Mouse (Mus musculus): Measurements from ENCODE around the gene Cdk12. TPM values are rescaled to one million over a fixed set of nuclear protein-coding genes. Genes with fewer than 3 reads are reported as not detected.
"Not testable (repeated sequence)": the region's sequence is repeated elsewhere in the genome, so short reads cannot be mapped to it uniquely, and the experiment has no call there.

The Cdk12 gene
- polyA plus RNA-seq (2015; fragmentation: Nextera tagmentation; extraction: Ambion mirVana), result 6.1 and 6.4 TPM in 2 replicates

DNA sequence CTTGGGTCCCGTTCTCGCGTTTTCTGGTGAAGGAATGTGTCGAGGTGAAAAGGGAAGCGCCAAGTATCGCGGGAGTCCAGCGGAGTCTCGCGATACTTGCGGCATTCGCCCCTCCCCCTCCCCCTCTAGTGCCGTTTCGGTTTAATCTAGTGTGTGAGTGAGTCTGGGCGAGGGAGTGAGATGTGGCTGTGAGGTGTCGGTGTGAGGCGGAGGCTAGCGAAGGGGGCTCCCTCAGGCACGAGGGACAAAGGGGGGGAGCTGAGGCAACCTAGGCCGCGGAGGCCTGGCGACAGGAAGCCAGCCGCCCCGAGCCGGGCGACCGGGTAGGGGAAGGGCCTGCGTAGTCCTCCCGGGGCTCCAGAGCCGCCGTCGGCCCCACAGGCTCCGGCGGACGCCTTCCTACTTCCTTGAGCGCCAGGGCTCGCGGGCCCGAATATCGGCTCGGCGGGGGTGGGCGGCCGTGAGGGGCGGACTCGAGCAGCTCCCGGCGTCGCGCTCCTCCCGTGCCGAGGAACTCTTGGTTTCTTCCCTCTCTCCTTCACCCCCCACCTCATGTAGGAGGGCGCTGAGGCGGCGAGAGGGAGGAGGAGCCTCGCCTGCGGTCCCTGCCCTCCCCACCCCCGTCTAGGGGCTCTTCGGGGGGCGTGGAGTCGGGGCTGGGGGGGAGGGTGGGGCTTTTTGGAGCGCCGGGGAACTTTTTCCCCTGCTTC lies at the start of gene Cdk12:
TSS of gene Cdk12 (plus strand) at position 419 of the 710 bp plus-strand sequence.
- 1% methylated on average over 45 of the region's 63 CpGs for WGBS
- H3K4me1 ChIP-seq (replicated peaks; ENCODE audit: insufficient read depth, low read length), result 0 out of 2 replicates have a peak, but pooled peaks cover 3% of the 10 kb centered on the region
- DNase-seq (ENCODE audit: low spot score), result peak; percentile 99
- H3K4me2 ChIP-seq (ENCODE audit: low read length), result peak within 1 kb of the TSS; percentile 91
- H3K36me3 ChIP-seq (ENCODE audit: insufficient read depth, low read length), result no peaks in the 10 kb centered on the region
- peak within 1 kb of the TSS; percentile 100 for H3K9ac ChIP-seq (ENCODE audit: low read depth, low read length)
- no peak for TF ChIP-seq CTCF (IDR thresholded peaks at IDR 0.05; ENCODE audit: low read depth)
- peak within 1 kb of the TSS; percentile 82 for H3K4me3 ChIP-seq (replicated peaks; ENCODE audit: low read depth, low read length)
- H3K27ac ChIP-seq, result peak within 1 kb of the TSS; percentile 100
- H3K9me3 ChIP-seq (replicated peaks; ENCODE audit: low read length), result no peaks in the 10 kb centered on the region
- peak; percentile 91 for ATAC-seq (replicated peaks; ENCODE audit: low FRiP score, low read depth)
- H3K27me3 ChIP-seq (ENCODE audit: insufficient read depth, low read length), result no peaks in the 10 kb centered on the region

DNA sequence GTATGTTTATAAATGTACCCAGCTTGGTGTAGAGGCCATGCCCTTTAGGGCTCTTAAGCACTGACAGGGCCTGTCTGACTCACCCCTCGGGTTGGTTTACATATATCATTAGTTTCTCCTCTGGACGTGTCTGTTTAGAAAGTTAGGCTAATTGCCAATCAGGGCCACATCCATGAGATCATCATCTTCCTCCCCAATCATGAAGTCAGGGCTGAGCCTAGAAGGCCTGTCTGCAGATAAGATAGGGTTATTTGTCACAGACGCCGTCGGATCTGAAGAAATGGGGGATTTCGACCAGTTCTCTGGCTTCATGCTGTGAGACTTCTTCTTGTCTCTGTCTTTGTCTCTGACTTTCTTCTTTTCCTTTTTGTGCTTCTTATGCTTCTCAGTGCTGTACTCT lies 47.8 kb upstream of the Cdk12 start:
- no peak for DNase-seq (ENCODE audit: low spot score)
- ATAC-seq (replicated peaks; ENCODE audit: low FRiP score, low read depth), result no peak
- 77% methylated on average over 6 of the region's 6 CpGs for WGBS
- H3K4me2 ChIP-seq (ENCODE audit: low read length), result no peak overlapping the region
- no peaks in the 10 kb centered on the region for H3K27me3 ChIP-seq (ENCODE audit: insufficient read depth, low read length)
- TF ChIP-seq CTCF (IDR thresholded peaks at IDR 0.05; ENCODE audit: low read depth), result no peak
- no peak overlapping the region for H3K27ac ChIP-seq
- H3K36me3 ChIP-seq (ENCODE audit: insufficient read depth, low read length), result peaks cover 42% of the 10 kb centered on the region
- no peaks in the 10 kb centered on the region for H3K4me1 ChIP-seq (replicated peaks; ENCODE audit: insufficient read depth, low read length)
- no peak overlapping the region for H3K9ac ChIP-seq (ENCODE audit: low read depth, low read length)
- H3K4me3 ChIP-seq (replicated peaks; ENCODE audit: low read depth, low read length), result no peak overlapping the region
- H3K9me3 ChIP-seq (replicated peaks; ENCODE audit: low read length), result no peaks in the 10 kb centered on the region

DNA sequence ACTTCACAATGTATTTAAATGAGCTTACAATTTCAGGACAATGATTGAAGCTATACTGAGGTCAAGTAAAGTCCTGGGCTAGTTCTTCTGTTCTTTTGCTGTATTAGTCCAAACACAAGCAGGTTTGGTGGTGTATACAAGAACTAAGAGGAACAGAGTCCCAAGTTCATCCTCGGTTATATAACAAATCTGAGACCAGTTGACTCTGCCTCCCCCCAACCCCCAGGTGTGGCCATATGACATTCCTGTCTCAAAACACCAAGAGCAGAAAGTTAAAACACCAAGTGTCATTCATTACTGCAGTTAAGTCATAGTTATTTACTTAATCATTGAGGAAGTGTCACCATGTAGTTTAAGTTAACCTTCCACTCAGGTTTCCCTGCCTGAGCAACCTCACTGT lies 34.5 kb upstream of the Cdk12 start:
- no peaks in the 10 kb centered on the region for H3K9me3 ChIP-seq (replicated peaks; ENCODE audit: low read length)
- ATAC-seq (replicated peaks; ENCODE audit: low FRiP score, low read depth), result no peak
- no peak overlapping the region for H3K4me3 ChIP-seq (replicated peaks; ENCODE audit: low read depth, low read length)
- no peak overlapping the region for H3K4me2 ChIP-seq (ENCODE audit: low read length)
- H3K27me3 ChIP-seq (ENCODE audit: insufficient read depth, low read length), result no peaks in the 10 kb centered on the region
- H3K27ac ChIP-seq, result no peak overlapping the region
- no peaks in the 10 kb centered on the region for H3K4me1 ChIP-seq (replicated peaks; ENCODE audit: insufficient read depth, low read length)
- 76% methylated on average over 1 of the region's 1 CpGs for WGBS
- no peak for DNase-seq (ENCODE audit: low spot score)
- H3K9ac ChIP-seq (ENCODE audit: low read depth, low read length), result no peak overlapping the region
- TF ChIP-seq CTCF (IDR thresholded peaks at IDR 0.05; ENCODE audit: low read depth), result no peak
- H3K36me3 ChIP-seq (ENCODE audit: insufficient read depth, low read length), result peaks cover 53% of the 10 kb centered on the region

DNA sequence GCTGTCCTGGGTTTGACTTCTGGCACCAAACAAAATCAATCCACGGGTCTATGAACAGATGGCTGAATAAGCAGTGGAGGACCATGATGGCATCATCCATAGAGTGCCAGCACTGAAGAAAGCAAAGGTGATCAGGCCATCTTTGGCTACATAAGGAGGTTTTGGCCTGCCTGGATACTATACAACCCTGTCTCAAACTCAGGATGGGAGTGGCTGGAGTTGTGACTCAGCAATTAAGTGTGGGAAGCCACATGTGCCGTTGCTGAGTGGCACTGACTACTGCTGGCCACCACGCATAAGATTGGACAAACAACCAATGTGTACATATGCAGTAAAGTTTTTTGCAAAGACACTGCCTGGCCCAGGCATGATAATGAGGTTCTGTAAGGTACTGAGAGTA lies 20.7 kb upstream of the Cdk12 start:
- H3K4me3 ChIP-seq (replicated peaks; ENCODE audit: low read depth, low read length); H3K4me2 ChIP-seq (ENCODE audit: low read length); DNase-seq (ENCODE audit: low spot score); H3K9ac ChIP-seq (ENCODE audit: low read depth, low read length); ATAC-seq (replicated peaks; ENCODE audit: low FRiP score, low read depth); H3K27me3 ChIP-seq (ENCODE audit: insufficient read depth, low read length); H3K27ac ChIP-seq; H3K9me3 ChIP-seq (replicated peaks; ENCODE audit: low read length); H3K4me1 ChIP-seq (replicated peaks; ENCODE audit: insufficient read depth, low read length): not testable (repeated sequence)
- peaks cover 41% of the 10 kb centered on the region for H3K36me3 ChIP-seq (ENCODE audit: insufficient read depth, low read length)
- 88% methylated on average over 3 of the region's 3 CpGs for WGBS

DNA sequence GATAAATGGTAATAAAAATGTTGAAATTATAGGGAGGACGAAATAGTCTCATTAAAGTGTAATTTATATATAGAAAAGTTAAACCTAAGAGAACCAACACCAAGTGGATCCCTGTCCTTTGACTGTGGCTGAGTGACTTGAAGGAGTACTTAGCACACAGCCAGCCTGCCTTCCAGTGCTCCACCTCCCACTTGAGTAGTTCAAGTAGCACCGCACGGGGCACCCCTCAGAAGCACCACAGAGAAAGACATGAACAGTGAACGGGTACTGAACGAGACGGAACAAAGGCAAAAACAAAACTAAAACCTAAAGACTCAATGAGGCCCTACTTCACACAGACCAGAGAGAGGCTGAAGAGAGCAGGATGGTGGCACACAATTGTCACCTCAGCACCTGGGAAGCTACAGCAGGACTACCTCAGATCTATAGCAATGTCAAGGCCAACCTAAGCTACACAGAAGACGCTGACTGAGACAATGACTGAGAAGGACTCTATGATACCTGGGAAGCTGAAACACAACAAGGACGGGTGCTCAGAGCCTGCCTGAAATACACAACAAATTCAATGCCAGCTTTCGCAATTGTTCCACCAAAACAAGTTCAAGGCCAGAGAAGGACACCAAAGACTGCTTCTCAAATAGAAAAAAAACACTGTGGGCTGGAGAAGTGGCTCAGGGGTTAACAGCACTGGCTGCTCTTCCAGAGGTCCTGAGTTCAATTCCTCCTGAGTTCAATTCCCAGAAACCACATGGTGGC lies 15.0 kb upstream of the Cdk12 start:
- Histone ChIP-seq H3K4me1 (replicated peaks; ENCODE audit: insufficient read depth, low read length) (0 out of 2 replicates have a peak, but pooled peaks cover 7% of the 10 kb centered on the region), H3K9me3 (replicated peaks; ENCODE audit: low read length) (no peaks in the 10 kb centered on the region), H3K27me3 (ENCODE audit: insufficient read depth, low read length) (no peaks in the 10 kb centered on the region), H3K4me2 (ENCODE audit: low read length) (no peak overlapping the region), H3K36me3 (ENCODE audit: insufficient read depth, low read length) (peaks cover 31% of the 10 kb centered on the region), H3K27ac (no peak overlapping the region), H3K4me3 (replicated peaks; ENCODE audit: low read depth, low read length) (no peak overlapping the region), H3K9ac (ENCODE audit: low read depth, low read length) (no peak overlapping the region)
- DNase-seq (ENCODE audit: low spot score) (no peak), ATAC-seq (replicated peaks; ENCODE audit: low FRiP score, low read depth) (no peak)
- 88% methylated on average over 9 of the region's 9 CpGs for WGBS
- no peak for TF ChIP-seq CTCF (IDR thresholded peaks at IDR 0.05; ENCODE audit: low read depth)

DNA sequence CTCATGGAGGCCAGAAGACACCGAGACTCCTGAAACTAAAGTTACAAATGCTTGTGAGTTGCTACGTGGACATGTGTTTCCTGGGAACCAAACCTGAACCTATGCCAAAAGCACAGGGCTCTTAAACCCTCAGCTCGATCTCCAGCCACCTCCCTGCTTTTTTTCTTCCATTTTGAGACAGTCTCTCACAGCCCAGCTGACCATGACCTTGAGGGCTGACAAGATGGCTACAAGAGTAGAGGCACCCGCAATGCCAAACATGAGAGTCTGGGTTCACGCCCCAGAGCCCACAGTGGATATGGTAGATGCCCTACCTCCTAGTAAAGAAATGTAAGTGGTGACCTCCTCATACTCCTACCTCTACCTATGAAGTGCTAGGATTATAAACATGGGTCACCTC lies 12.0 kb upstream of the Cdk12 start:
- no peaks in the 10 kb centered on the region for H3K9me3 ChIP-seq (replicated peaks; ENCODE audit: low read length)
- no peak overlapping the region for H3K9ac ChIP-seq (ENCODE audit: low read depth, low read length)
- no peak overlapping the region for H3K4me3 ChIP-seq (replicated peaks; ENCODE audit: low read depth, low read length)
- no peak overlapping the region for H3K4me2 ChIP-seq (ENCODE audit: low read length)
- 0 out of 2 replicates have a peak, but pooled peaks cover 7% of the 10 kb centered on the region for H3K4me1 ChIP-seq (replicated peaks; ENCODE audit: insufficient read depth, low read length)
- ATAC-seq (replicated peaks; ENCODE audit: low FRiP score, low read depth), result no peak
- H3K36me3 ChIP-seq (ENCODE audit: insufficient read depth, low read length), result peaks cover 19% of the 10 kb centered on the region
- no peak overlapping the region for H3K27ac ChIP-seq
- H3K27me3 ChIP-seq (ENCODE audit: insufficient read depth, low read length), result no peaks in the 10 kb centered on the region
- WGBS, result 82% methylated on average over 5 of the region's 5 CpGs
- no peak for DNase-seq (ENCODE audit: low spot score)
- TF ChIP-seq CTCF (IDR thresholded peaks at IDR 0.05; ENCODE audit: low read depth), result no peak
